Mouse (Mus musculus): ENCODE data around the gene Itpkc.

Itpkc gene

GRCm38 (mm10) chr7:27228281-27228821 is at the start of gene Itpkc:
Gene Itpkc, minus strand, starts transcription at chr7:27228661.
- peak; percentile 90 to 92 for DNase-seq

- DNase-seq = no peak
Measured at GRCm38 (mm10) chr7:27277191-27277590, 48.7 kb upstream of the Itpkc start.

- DNase-seq = no peak
Measured at GRCm38 (mm10) chr7:27276021-27276420, 47.6 kb upstream of the Itpkc start.

DNA sequence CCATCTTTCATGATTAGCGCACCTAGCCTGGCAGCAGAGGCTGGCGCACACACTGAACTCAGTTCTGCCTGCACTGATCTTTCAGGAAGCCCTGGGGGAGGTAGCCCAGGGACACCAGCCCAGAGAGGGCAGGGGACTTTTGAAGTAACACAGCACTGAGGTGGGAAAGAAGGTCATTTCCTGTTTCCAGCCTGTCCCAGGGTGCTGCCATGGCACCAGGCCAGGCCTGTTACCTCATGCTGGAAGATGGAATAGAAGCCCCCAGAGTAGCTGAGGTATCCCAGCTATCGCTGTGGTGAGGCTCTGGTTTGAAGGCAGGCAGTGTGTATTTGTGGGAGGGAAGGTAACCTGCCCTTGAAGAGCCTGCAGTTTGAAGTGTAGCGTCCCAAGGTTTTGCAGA is 46.5 kb upstream of the Itpkc start:
- DNase-seq = no peak

DNA sequence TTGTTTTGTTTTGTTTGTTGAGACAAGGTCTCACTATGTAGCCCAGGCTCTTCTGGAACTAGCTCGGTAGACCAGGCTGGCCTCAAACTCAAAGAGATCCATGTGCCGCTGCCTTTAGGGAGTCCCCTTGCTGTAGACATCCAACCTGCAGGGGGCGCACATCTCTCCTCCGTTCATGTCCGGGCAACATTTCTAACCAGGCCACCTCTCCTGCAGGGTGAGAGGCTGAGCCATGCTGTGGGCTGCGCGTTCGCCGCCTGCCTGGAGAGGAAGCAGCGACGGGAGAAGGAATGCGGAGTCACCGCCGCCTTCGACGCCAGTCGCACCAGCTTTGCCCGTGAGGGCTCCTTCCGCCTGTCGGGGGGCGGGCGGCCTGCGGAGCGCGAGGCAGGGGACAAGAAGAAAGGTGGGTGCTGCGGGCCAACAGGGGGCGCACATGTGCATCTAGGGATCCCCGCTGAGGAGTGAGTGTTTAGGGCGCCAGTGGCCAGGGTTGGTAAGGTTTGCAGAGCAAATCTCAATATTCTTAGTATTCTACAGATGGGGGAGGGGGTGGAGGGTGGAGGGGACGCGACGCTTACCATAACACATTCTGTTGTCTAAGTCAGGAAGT is 45.4 kb upstream of the Itpkc start:
- DNase-seq = peak; percentile 36 to 67

- no peak for DNase-seq
Measured at GRCm38 (mm10) chr7:27271423-27271822, 43.0 kb upstream of the Itpkc start.

- no peak for DNase-seq
Measured at GRCm38 (mm10) chr7:27266515-27267128, 38.2 kb upstream of the Itpkc start.

- DNase-seq = no peak
Measured at GRCm38 (mm10) chr7:27264761-27265160, 36.3 kb upstream of the Itpkc start.

DNA sequence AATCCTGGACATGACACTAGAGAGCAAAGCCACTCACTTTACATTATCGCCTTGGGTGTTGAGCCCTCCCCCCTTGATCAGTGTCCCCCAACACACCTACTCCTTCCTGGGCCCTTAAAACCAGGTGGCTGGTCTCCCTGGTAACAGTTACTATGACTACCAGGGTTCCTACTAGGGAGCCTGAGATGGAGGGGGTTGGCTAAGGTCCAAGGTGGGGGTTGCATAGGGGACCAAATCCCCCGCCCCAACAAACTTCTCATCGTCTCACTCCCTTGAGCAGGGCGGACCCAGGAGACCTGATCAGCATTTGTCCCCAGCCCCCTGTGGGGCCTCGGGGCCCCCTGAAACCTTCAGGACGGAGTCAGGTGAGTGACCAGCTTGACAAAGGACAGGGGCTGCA is 33.4 kb upstream of the Itpkc start:
- peak in 1 of 2 experiments; percentile 42 for DNase-seq

DNA sequence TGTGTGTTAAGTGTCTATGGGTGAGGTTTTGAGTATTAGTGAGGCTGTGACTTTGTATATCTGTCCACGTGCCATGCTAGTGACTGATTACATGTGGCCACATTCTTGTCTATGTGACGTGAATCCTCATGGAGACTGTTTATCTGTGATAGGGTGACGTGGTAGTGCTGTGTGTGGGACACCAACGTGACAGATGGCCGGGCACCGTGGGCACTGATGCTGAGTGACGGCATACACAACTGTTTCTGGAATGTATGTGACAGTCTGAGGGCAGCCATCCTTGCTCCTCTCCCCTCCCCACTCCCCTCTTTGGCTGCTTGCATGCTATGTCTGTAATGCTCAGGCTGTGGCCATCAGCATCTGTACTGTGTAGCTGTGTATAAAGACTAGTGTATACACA is 32.4 kb upstream of the Itpkc start:
- DNase-seq = peak; percentile 54 to 60

- peak; percentile 40 to 51 for DNase-seq
Measured at GRCm38 (mm10) chr7:27259771-27260170, 31.3 kb upstream of the Itpkc start.

DNA sequence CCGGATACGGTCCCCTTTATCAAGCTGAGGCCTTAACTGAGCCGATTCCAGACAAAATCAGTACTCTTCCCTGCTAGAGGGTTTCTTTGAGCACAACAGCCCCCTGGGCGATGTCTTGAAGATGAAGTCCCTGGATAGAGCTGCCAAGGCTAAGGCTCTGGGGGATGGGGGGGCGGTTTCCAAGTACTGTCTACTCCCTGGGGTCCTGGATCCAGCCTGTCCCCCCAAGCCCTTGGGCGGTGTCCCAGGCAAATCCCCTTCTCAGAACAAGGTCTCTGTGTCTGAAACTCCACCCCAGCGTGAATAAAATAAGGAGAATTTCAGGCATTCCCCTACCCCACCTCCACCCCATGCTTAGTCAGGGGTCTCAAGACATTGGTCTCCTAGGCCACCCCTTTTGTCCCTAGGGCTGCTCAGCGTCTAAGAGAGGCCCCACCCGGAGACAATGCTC is 30.8 kb upstream of the Itpkc start:
- peak; percentile 48 to 55 for DNase-seq

- DNase-seq = peak; percentile 96 to 99
Measured at GRCm38 (mm10) chr7:27258205-27258899, 29.9 kb upstream of the Itpkc start, which contains the start of gene Numbl. Gene Numbl, plus strand, starts transcription at chr7:27258433.

DNA sequence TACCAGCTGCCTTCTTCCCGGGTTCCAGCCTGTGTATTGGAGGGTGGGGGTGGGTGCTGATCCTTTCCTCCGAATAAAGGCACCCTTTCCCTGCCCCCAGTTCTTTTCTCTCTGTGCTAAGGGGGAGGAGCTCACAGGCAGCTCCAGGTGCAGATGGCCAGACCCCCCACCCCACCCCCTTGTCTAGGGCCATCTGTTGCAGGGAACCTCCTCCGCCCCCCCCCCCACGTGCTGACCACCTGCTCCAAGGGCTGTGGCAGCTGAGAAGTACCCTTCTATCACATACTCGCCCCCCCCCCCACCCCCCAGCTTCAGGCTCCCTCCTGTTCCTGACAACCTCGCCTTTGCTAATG is 29.4 kb upstream of the Itpkc start:
- DNase-seq = peak in 1 of 2 experiments; percentile 85

DNA sequence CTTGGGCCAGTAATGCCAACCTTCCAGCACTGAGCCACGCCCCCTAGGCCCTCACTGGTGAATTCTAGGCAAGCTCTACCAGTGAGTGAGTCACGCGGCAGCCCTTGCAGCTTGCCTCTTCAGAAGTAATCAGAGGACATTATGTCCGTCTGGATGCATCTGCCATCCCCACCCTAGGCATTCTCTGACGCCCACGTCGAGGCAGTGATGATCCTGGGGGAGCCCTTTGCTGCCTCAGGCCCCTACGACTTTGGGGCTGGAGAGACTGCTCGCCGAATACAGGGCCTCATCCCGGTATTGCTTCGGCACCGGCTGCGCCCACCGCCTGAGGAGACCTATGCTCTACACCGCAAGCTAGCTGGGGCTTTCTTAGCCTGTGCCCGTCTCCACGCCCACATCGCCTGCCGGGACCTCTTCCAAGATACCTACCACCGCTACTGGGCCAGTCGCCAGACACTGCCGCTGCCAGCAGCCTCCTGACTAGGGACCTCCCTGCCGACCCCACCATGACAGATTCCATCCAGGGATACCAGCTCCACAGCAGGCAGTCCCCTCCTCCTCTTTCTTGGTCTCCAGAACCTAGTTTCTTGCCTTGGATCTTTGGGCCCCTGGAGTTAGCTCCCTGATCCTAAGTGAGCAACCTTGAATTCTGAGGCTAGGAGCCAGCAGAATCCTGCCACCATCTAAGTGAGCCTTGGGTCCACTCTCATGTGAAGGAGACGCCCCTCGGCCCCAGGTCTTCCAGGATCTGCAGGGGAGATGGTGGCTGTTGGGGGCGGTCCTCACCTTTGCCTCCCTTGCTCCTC is 28.8 kb upstream of the Itpkc start:
- peak; percentile 89 to 90 for DNase-seq

- DNase-seq = peak; percentile 51 to 66
Measured at GRCm38 (mm10) chr7:27255721-27256120, 27.3 kb upstream of the Itpkc start.

DNA sequence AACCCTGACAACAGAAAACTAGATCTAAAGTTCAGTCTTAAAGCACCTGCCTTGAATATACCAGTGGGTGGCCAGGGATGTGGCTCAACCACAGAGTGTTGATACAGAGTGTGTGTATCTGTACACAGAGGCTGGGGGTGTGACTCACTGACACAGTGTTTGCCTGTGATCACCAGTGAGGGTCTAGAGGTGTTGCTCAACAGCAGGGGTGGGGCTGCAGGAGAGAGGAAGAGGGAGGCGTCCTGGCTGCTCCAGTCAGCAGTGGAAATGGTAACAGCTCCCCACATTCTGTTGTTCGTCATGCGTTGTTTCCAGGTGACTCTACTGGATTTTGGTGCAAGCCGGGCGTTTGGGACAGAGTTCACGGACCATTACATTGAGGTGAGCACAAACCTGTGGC is 23.5 kb upstream of the Itpkc start:
- no peak for DNase-seq

- DNase-seq = peak in 1 of 2 experiments; percentile 66
Measured at GRCm38 (mm10) chr7:27249928-27250327, 21.5 kb upstream of the Itpkc start.

- peak in 1 of 2 experiments; percentile 47 for DNase-seq
Measured at GRCm38 (mm10) chr7:27249146-27249545, 20.7 kb upstream of the Itpkc start.

GRCm38 (mm10) chr7:27244088-27244487 is 15.6 kb upstream of the Itpkc start:
- peak in 1 of 2 experiments; percentile 39 for DNase-seq

DNA sequence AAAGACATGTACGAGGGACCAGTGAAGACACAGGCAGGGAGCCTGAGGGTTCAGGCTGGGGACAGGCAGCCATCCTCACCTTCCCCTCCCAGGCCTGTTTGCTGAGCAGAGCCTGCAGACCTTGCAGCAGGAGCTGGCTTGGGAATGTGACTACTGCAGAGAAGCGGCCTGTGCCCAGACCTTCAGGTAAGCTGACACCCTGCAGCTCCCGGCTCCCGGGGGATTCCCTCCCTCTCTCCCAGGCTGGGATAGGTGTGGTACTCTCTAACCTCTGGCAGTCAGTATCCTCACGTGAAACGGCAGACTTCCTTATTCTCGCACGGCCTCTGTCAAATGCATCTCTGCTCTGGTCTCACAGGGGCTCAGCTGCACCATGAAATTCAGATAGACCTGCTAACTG is 14.8 kb upstream of the Itpkc start:
- DNase-seq = no peak

DNA sequence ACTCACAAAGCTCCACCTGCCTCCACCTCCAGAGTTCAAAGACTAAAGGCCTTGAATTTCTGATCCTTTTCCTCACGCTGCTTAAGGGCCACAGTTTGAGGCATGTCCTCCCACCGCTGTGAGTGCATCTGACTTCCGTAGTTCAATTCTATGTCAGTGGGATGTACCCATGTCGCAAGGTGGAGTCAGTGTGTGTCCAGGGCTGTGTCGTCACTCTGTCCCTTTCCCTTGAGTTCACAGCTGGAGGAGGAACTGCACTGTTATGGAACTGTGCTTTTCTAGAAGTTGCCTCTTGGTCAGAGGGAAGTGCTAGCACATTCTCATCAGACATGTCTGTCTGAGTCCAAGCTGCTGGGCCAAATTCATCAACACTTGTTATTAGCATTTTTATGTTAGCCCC is 10.1 kb upstream of the Itpkc start:
- no peak for DNase-seq

DNA sequence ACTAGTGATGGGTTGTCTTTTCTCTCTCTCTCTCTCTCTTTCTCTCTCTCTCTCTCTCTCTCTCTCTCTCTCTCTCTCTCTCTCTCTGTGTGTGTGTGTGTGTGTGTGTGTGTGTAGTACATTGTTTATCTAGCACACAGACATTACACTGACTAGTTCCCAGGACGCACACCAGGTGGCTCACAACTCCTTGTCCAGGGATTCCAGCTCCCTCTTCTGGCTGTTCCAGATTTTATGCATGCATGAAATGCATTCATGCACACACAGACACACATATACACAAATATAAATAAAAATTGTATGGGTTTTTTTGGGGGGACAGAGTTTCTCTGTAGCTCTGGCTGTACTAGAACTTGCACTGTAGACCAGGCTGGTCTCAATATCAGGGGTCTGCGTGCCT is 9.1 kb upstream of the Itpkc start:
- DNase-seq = no peak

Measured in cerebellum, postnatal 25 days (tissue).